ENCODE assay signal across 11 mouse cellular contexts in genomic region chr4:32405149-32405882, GRCm38 (mm10).
DNase-seq lines count a peak whose midpoint lies in the region; ATAC-seq and TF ChIP-seq lines count a peak whose summit lies in the region.
"Had no signal": no experiment of that assay in that cellular context is flagged by ENCODE, and none has a peak within 500 bp of the region (broad histone marks: within the 10 kb centered on the region; RNA-seq: fewer than 3 reads in every experiment).

No protein-coding gene starts in this region.

- ATAC-seq in midbrain, embryonic 14.5 days (ENCODE audit: low FRiP score, low TSS enrichment): no peak

- H3K27me3 ChIP-seq in midbrain, embryonic 14.5 days (ENCODE audit: control insufficient read depth, insufficient read depth, low read length): no peaks in the 10 kb centered on the region
- H3K27me3 ChIP-seq in kidney, adult 2 months (replicated peaks; ENCODE audit: control insufficient read depth, insufficient read depth, low read length): no peaks in the 10 kb centered on the region
- H3K27me3 ChIP-seq: embryonic facial prominence, embryonic 12.5 days had no signal

- peak; percentile 14 to 44 for DNase-seq in left cerebral cortex, adult 18-20 months (ENCODE audit: low spot score in 2 of 2)
- DNase-seq in left cerebral cortex, postnatal 4 days: no peak
- peak; percentile 55 for DNase-seq in CD4-positive helper T cell, adult 2 months (ENCODE audit: low read depth, low spot score)
- peak; percentile 73 for DNase-seq in NIH3T3 (ENCODE audit: low read depth)
- DNase-seq in midbrain, embryonic 14.5 days: no peak
- DNase-seq in kidney, adult 2 months: no peak
- no peak for DNase-seq in cerebellum, adult 11 months
- DNase-seq: heart, adult 11 months; spleen, adult 18-20 months had no signal

- intact Hi-C loops in left cerebral cortex, postnatal 4 days (cut with DNase I): no loop called here

- no peaks in the 10 kb centered on the region for H3K36me3 ChIP-seq in midbrain, embryonic 14.5 days (ENCODE audit: control insufficient read depth, insufficient read depth, low read length)
- H3K36me3 ChIP-seq in kidney, adult 2 months (ENCODE audit: control insufficient read depth, insufficient read depth, low read length): no peaks in the 10 kb centered on the region
- H3K36me3 ChIP-seq: embryonic facial prominence, embryonic 12.5 days had no signal

- H3K9ac ChIP-seq in midbrain, embryonic 14.5 days (replicated peaks; ENCODE audit: low read length): no peak overlapping the region
- H3K9ac ChIP-seq: embryonic facial prominence, embryonic 12.5 days; liver, embryonic 14.5 days had no signal

- peaks cover 12% of the 10 kb centered on the region for H3K4me1 ChIP-seq in midbrain, embryonic 14.5 days (ENCODE audit: control insufficient read depth, insufficient read depth, low read length)
- peaks cover 11% of the 10 kb centered on the region for H3K4me1 ChIP-seq in kidney, adult 2 months (ENCODE audit: control insufficient read depth, insufficient read depth, low read length)

- no peak for TF ChIP-seq POLR2A in kidney, adult 2 months (IDR thresholded peaks at IDR 0.05; ENCODE audit: low read depth, low read length)

- peak overlapping the region; percentile 45 for H3K27ac ChIP-seq in midbrain, embryonic 14.5 days (replicated peaks; ENCODE audit: low read depth, low read length)
- H3K27ac ChIP-seq in kidney, adult 2 months (ENCODE audit: insufficient read depth, low read depth, low read length): no peak overlapping the region
- H3K27ac ChIP-seq: embryonic facial prominence, embryonic 12.5 days; liver, embryonic 14.5 days had no signal

- H3K4me3 ChIP-seq in midbrain, embryonic 14.5 days (replicated peaks; ENCODE audit: low read depth, low read length): no peak overlapping the region
- H3K4me3 ChIP-seq in kidney, adult 2 months (ENCODE audit: insufficient read depth, low read depth, low read length): no peak overlapping the region
- H3K4me3 ChIP-seq: embryonic facial prominence, embryonic 12.5 days had no signal

- no peak for TF ChIP-seq CTCF in kidney, adult 2 months (conservative IDR thresholded peaks at IDR 0.05; ENCODE audit: insufficient read depth, insufficient read length, low read depth, low read length)

- no peak overlapping the region for H3K4me2 ChIP-seq in midbrain, embryonic 14.5 days (ENCODE audit: low read length)
- H3K4me2 ChIP-seq: embryonic facial prominence, embryonic 12.5 days had no signal

- WGBS in midbrain, embryonic 14.5 days: 68% methylated on average over 17 of the region's 17 CpGs
- WGBS in kidney, adult 2 months: 86% methylated on average over 17 of the region's 17 CpGs

- no peaks in the 10 kb centered on the region for H3K9me3 ChIP-seq in midbrain, embryonic 14.5 days (ENCODE audit: control insufficient read depth, low read length)
- H3K9me3 ChIP-seq: embryonic facial prominence, embryonic 12.5 days had no signal

Comparison
In these comparisons a context has a peak if more than half of its experiments do, and no peak if none do; other contexts are left out.
1. DNase-seq: peak in left cerebral cortex, adult 18-20 months (2 of 2), CD4-positive helper T cell, adult 2 months (single experiment) and NIH3T3 (single experiment); none in left cerebral cortex, postnatal 4 days (single experiment), midbrain, embryonic 14.5 days (single experiment), kidney, adult 2 months (single experiment) and cerebellum, adult 11 months (single experiment).